Mouse (Mus musculus) midbrain, embryonic 11.5 days (tissue): ENCODE measurements around the gene Timeless. TPM values are rescaled to one million over a fixed set of nuclear protein-coding genes. Genes with fewer than 3 reads are reported as not detected.

Source experiments
- ATAC-seq: fragments of 200-750 bp; cut with Nextera tagmentation; 2 replicates; pipeline ENCODE4 v1.8.0; 2017; ENCODE audit warnings: moderate TSS enrichment, moderate library complexity; ENCODE audit not compliant: low FRiP score
- DNase-seq: peaks from one replicate; pipeline ENCODE4 v3.0.0; 2015; ENCODE audit warnings: low spot score; ENCODE audit errors: missing footprints
- H3K27ac ChIP-seq: fragments of 300-500 bp; sonication (generic); 2 replicates; pipeline ENCODE4 v1.5.1; 2014; ENCODE audit warnings: low read depth, low read length
- H3K27me3 ChIP-seq: fragments of 300-500 bp; sonication (generic); 2 replicates; pipeline ENCODE4 v1.6.1; 2014; ENCODE audit warnings: mild to moderate bottlenecking, low read length, moderate library complexity, mixed read lengths; ENCODE audit not compliant: control insufficient read depth, insufficient read depth
- H3K36me3 ChIP-seq: fragments of 300-500 bp; sonication (generic); 2 replicates; pipeline ENCODE4 v1.6.1; 2014; ENCODE audit warnings: mild to moderate bottlenecking, low read length, moderate library complexity, mixed read lengths; ENCODE audit not compliant: control insufficient read depth, insufficient read depth
- H3K4me1 ChIP-seq: fragments of 300-500 bp; sonication (generic); 2 replicates; pipeline ENCODE4 v1.6.1; 2014; ENCODE audit warnings: low read length; ENCODE audit not compliant: control insufficient read depth, insufficient read depth
- H3K4me2 ChIP-seq: fragments of 300-500 bp; sonication (generic); 2 replicates; pipeline ENCODE4 v1.6.1; 2014; ENCODE audit warnings: mild to moderate bottlenecking, moderate library complexity
- H3K4me3 ChIP-seq: fragments of 300-500 bp; sonication (generic); 2 replicates; pipeline ENCODE4 v1.5.1; 2014; ENCODE audit warnings: low read depth, low read length
- H3K9ac ChIP-seq: fragments of 300-500 bp; sonication (generic); 2 replicates; pipeline ENCODE4 v1.6.1; 2014; ENCODE audit warnings: low read length
- H3K9me3 ChIP-seq: fragments of 300-500 bp; sonication (generic); 2 replicates; pipeline ENCODE4 v1.6.1; 2016; ENCODE audit warnings: low read length; ENCODE audit not compliant: control insufficient read depth
- WGBS: fragments of 180-500 bp; shearing (Covaris S2); extraction: QIAGEN DNeasy Blood & Tissue Kit; methylation state at CpG from one replicate; pipeline ENCODE4 v1.1.7; 2014; 5-methylcytosine and 5-hydroxymethylcytosine counted together
- polyA plus RNA-seq: library from polyadenylated mRNA; unstranded; fragments of >200 nt; fragmentation: Nextera tagmentation; extraction: Ambion mirVana; gene quantifications from 2 replicates; pipeline ENCODE4 v1.2.1, GENCODE M21; 2014

Gene Timeless
- polyA plus RNA-seq, 1 experiment from 2014 or later = 52.5 TPM

DNA sequence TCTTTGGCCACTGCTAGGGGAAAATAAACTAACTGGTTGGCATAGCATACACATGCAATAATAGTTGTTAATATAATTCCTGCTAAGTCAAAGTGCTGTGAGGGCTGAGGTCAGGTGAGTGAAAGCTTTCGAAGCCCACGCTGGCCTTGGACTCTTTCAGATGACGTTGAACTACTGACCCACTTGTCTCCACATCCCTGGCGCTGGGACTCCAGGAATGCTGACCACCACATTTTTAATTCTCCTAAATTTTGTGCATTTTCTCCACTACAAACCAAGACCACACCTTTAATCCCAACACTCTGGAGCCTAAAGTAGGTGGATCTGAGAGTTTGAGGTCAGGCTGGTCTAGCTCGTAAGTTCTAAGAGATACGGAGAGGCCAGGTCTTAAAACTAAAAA is 38.8 kb upstream of the Timeless start:
- DNase-seq = peak; percentile 79
- Histone ChIP-seq H3K4me3 (no peak overlapping the region), H3K27me3 (peaks cover 17% of the 10 kb centered on the region), H3K4me2 (no peak overlapping the region), H3K36me3 (no peaks in the 10 kb centered on the region), H3K27ac (no peak overlapping the region), H3K4me1 (peaks cover 5% of the 10 kb centered on the region), H3K9me3 (no peaks in the 10 kb centered on the region), H3K9ac (no peak overlapping the region)
- no peak for ATAC-seq
- WGBS = 92% methylated on average over 6 of the region's 6 CpGs

DNA sequence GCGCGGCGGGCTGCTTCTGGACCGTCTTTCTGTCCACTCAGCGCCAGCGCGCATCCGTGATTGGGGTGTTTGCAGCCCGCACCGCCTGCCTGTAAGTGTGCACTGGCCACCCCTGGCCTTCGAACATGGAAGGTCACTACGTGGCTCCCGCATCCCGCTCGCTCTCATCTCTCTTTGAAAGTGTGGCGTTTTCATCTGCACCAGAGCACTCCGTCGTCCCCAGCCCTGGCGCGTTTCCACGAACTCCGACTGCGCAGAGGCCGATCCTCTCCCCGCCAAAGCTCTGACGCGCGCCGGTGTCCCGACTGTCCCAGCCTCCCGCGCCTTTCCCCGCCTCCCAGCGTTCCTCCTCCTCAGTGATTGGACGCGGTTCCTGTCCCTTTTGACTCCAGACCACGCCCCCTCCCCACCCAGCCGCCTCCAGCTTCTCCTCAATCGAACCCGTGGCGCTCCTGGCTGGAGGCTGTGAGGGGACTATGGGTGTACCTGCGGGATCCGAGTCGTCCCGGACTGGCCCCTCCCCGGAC is 37.8 kb upstream of the Timeless start, which contains the start of gene Gls2:
TSS of gene Gls2 (plus strand) at position 434 of the 527 bp plus-strand sequence.
- peak; percentile 99 for DNase-seq
- H3K27ac ChIP-seq = peak within 1 kb of the TSS; percentile 61
- ATAC-seq = peak; percentile 98
- peak within 1 kb of the TSS; percentile 67 for H3K9ac ChIP-seq
- no peaks in the 10 kb centered on the region for H3K9me3 ChIP-seq
- H3K27me3 ChIP-seq = peaks cover 17% of the 10 kb centered on the region
- under 1% methylated on average over 46 of the region's 46 CpGs for WGBS
- H3K36me3 ChIP-seq = no peaks in the 10 kb centered on the region
- peaks cover 5% of the 10 kb centered on the region for H3K4me1 ChIP-seq
- H3K4me2 ChIP-seq = peak within 1 kb of the TSS; percentile 95
- H3K4me3 ChIP-seq = peak within 1 kb of the TSS; percentile 67

DNA sequence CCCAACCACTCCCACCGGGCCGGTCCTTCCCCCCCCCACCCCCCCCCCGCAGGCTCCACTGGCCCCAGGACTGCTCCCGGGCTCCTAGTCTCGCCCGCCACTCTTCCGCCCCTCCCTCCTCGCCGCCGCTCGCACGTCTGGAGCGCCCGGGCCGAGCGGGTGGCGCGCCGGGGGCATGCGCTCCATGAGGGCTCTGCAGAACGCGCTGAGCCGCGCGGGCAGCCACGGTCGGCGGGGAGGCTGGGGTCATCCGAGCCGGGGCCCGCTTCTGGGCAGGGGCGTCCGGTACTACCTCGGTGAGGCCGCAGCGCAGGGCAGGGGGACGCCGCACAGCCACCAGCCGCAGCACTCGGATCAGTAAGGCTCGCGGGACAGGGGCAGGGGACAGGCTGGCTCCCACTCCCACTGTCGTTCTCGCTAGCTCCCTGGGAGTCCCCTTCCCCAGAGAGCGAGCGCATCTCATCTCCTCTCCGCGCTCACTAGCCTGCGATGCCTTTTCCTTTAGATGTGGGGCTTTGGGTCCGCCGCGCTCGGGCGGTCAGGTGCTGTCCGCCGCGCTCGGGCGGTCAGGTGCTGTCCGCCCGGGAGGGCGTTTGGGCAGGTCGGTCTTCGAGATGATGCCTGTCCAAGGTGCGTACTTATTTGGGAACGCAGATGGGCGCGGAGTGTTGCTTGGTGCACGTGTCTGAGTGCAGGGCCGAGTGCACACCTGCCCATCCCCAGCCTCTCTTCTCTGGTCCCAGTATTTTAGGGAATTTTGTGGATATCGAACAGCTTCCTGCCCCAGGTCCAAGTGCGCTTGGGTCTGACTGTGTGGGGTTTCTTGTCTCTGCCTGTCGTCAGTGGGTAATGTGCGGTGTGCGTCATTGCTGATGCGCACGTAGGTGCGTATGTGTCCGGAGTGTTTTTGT is 37.1 kb upstream of the Timeless start:
- no peak overlapping the region for H3K27ac ChIP-seq

DNA sequence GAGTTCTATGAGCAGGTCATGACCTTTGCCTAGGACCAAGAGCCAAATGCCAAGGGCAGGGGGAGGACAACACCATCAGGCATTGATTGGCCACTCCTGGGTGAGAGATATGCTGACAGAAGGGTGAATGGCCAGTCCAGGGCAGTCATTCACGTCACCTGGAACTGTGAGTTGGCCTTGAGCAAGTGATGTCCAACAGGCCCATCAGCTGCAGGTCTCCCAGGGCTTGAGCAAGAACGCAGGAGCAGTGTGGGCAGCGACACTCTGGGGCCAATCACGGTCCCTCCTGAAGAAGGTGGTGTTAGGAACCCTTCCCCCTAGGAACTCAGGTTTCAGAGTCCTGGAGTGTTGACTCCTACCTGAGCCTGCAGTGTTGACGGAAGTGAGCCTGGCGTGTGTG is 30.0 kb upstream of the Timeless start:
- Histone ChIP-seq H3K36me3 (no peaks in the 10 kb centered on the region; the same call in 1 of the 2 replicates), H3K4me3 (no peak overlapping the region), H3K27me3 (no peaks in the 10 kb centered on the region; the same call in 1 of the 2 replicates), H3K4me1 (no peaks in the 10 kb centered on the region), H3K9me3 (no peaks in the 10 kb centered on the region), H3K4me2 (no peak overlapping the region), H3K27ac (no peak overlapping the region), H3K9ac (no peak overlapping the region)
- ATAC-seq (no peak), DNase-seq (no peak)
- WGBS = 74% methylated on average over 6 of the region's 6 CpGs

More for the DNA sequence above, 37.1 kb upstream of the Timeless start:
- under 1% methylated on average over 62 of the region's 79 CpGs for WGBS
- DNase-seq (peak; percentile 94), ATAC-seq (peak; percentile 92)
- H3K4me2 ChIP-seq = peak overlapping the region; percentile 95
- H3K36me3 ChIP-seq = no peaks in the 10 kb centered on the region
- H3K9ac ChIP-seq = peak overlapping the region; percentile 67
- H3K27me3 ChIP-seq = peaks cover 17% of the 10 kb centered on the region
- no peaks in the 10 kb centered on the region for H3K9me3 ChIP-seq
- H3K4me3 ChIP-seq = peak overlapping the region; percentile 67
- H3K4me1 ChIP-seq = peaks cover 5% of the 10 kb centered on the region

DNA sequence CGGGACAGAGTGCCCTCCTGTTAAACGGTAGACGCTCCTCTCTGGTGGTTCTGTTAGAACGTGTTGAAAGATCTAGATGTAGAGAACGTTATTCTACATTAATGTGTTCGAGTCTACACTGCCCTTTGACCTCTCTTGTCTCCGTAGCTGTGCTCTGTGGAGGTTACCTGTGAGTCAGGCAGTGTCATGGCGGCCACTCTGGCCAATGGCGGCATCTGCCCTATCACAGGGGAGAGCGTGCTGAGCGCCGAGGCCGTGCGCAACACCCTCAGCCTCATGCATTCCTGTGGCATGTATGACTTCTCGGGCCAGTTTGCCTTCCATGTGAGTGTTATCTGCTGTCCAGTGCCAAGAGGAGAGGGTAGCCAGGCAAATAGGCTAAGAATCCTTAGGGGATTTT is 26.9 kb upstream of the Timeless start:
- no peak overlapping the region for H3K4me2 ChIP-seq
- no peak for ATAC-seq
- H3K27me3 ChIP-seq = no peaks in the 10 kb centered on the region
- H3K9me3 ChIP-seq = no peaks in the 10 kb centered on the region
- WGBS = 91% methylated on average over 15 of the region's 15 CpGs
- no peak for DNase-seq
- no peaks in the 10 kb centered on the region for H3K4me1 ChIP-seq
- H3K27ac ChIP-seq = no peak overlapping the region
- no peak overlapping the region for H3K4me3 ChIP-seq
- no peaks in the 10 kb centered on the region; the same call in 1 of the 2 replicates for H3K36me3 ChIP-seq
- no peak overlapping the region for H3K9ac ChIP-seq

DNA sequence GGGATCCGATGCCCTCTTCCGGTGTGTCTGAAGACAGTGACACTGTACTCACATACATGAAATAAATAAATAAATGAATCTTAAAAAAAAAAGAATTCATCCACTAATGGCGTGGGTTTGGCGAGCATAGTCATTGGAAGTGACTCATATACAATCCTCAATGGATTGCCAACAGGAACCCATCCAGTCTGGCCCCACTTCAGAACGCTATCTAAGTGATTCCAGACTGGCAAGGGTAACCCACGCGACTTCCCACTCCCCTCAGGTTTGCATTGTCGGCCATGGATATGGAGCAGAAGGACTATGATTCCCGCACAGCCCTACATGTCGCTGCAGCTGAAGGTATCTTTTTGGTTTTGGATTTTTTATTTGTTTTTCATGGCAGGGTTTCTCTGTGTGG is 23.5 kb upstream of the Timeless start:
- ATAC-seq = no peak
- 94% methylated on average over 10 of the region's 10 CpGs for WGBS
- no peak overlapping the region for H3K9ac ChIP-seq

DNA sequence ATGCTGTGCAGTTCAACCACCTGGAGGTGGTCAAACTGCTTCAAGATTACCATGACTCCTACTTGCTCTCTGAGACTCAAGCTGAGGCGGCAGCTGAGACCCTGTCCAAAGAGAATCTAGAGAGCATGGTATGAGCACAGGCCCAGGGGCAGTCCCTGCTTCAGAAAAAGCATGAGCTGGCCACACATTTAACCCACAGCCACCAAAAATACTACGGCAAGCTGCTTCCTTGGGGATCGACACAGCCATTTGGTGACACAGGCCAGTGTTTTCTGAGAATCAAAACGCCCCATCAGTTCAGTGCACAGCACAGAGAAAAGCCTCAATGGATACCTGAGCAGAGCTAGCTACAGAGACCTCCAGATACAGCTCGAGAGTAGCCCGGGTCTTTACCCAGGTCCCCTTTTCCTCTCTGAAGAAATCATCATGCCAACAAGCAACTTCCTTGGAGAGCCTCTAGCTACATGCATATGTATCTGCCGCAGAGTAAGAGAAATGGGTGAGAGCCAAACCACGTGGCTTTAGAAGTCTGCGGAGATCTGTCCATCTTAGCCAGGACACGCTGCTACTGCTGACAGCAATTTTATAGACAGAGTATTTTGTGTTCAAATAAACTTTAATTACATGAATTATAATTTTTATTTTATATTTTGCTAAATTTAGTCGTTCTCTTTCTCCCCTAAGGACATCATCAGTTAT is 22.4 kb upstream of the Timeless start:
- 91% methylated on average over 11 of the region's 11 CpGs for WGBS
- Histone ChIP-seq H3K4me1 (peaks cover 5% of the 10 kb centered on the region; the same call in 1 of the 2 replicates), H3K36me3 (no peaks in the 10 kb centered on the region; the same call in 1 of the 2 replicates), H3K27ac (no peak overlapping the region), H3K9ac (no peak overlapping the region), H3K4me3 (no peak overlapping the region), H3K9me3 (no peaks in the 10 kb centered on the region), H3K4me2 (no peak overlapping the region), H3K27me3 (0 out of 2 replicates have a peak, but pooled peaks cover 3% of the 10 kb centered on the region)
- DNase-seq (no peak), ATAC-seq (no peak)

More for the DNA sequence above, 23.5 kb upstream of the Timeless start:
- no peak for DNase-seq
- no peak overlapping the region for H3K4me2 ChIP-seq
- peaks cover 5% of the 10 kb centered on the region; the same call in 1 of the 2 replicates for H3K4me1 ChIP-seq
- no peak overlapping the region for H3K27ac ChIP-seq
- H3K4me3 ChIP-seq = no peak overlapping the region
- H3K27me3 ChIP-seq = 0 out of 2 replicates have a peak, but pooled peaks cover 3% of the 10 kb centered on the region
- H3K9me3 ChIP-seq = no peaks in the 10 kb centered on the region
- no peaks in the 10 kb centered on the region; the same call in 1 of the 2 replicates for H3K36me3 ChIP-seq

DNA sequence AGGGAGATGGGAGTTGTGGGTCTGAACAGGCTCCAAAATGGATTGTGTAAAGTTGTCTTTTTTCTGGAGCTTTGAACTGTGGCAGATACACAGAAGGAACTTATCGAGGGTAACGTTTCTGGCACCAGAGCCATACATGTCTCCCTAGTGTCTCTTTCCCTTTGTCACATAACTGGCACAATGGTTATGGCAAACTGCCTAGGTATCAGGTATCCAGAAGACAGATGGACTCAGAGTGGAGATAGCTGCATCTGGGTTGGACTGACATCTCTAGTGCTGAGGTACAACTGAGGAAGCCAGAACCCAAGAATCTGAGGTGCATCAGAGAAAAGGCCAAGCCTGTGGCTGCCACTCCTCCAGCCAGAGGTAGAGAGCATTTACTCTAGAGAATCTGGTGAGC is 21.7 kb upstream of the Timeless start:
- Histone ChIP-seq H3K36me3 (no peaks in the 10 kb centered on the region; the same call in 1 of the 2 replicates), H3K27me3 (0 out of 2 replicates have a peak, but pooled peaks cover 3% of the 10 kb centered on the region), H3K9ac (no peak overlapping the region), H3K4me3 (no peak overlapping the region), H3K27ac (no peak overlapping the region), H3K4me1 (peaks cover 5% of the 10 kb centered on the region; the same call in 1 of the 2 replicates), H3K9me3 (no peaks in the 10 kb centered on the region), H3K4me2 (no peak overlapping the region)
- DNase-seq (no peak), ATAC-seq (no peak)
- WGBS = 89% methylated on average over 2 of the region's 2 CpGs
